Mouse (Mus musculus) bone marrow macrophage, adult 2 months (primary cell): ENCODE data around the gene Snhg11.

ENCODE experiments used
- CTCF ChIP-seq: IDR thresholded peaks from 2 replicates; pipeline ENCODE4 v1.5.1; 2012; ENCODE audit warnings: low read depth, mild to moderate bottlenecking, low read length, moderate library complexity
- POLR2A ChIP-seq: IDR thresholded peaks from 2 replicates; pipeline ENCODE4 v1.6.1; 2012; ENCODE audit warnings: mild to moderate bottlenecking, low read depth, low read length, borderline replicate concordance

DNA sequence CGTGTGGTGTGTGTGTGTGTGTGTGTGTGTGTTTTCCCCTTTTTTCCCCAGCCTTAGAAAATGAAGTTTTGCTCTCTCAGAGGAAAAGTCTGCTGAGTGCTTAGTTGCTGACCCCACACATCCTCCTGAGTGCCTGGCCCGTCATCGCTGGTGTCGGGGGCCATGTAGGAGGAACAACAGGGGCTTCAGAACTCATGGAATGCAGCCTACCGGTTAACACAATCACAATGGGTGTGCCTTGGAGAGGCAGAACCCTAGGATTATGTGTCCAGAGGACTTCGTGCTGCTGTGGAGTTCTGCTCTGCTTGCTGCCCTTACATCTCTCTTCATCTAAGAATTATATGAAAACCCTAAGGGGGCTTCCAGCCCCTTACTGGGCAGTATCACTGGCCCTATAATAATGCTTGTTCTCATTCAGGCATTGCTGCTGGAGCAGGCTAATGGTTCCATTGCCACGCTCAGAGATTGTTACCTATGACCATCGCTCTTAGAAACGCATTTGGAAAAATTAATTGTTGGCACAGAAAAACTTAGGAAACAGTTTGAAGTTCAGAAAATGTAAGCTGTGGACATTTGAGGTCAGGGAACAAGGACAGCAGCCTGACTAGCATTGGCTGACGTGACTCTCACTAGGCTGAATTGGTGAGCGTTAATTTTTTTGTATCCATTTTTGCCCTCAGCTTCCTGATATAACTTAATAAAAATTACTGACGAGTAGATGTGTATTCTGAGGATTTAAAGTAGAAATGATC is 10.2 kb upstream of the Snhg11 start:
- TF ChIP-seq CTCF (no peak), POLR2A (no peak)
